Mouse (Mus musculus) MEL (cell line): ENCODE measurements at regions not wholly inside any gene's neighbourhood (a gene's known extent, or its start where the extent isn't known, plus 50 kb on each side); places are given as distances from the start of the nearest gene placed in this dataset.

Experiments
- DNase-seq: peaks from one replicate; pipeline ENCODE4 v3.0.0; 2011; ENCODE audit warnings: low read depth, low spot score
- H3K27ac ChIP-seq: 2 replicates; pipeline ENCODE4 v1.5.1; 2012; ENCODE audit warnings: low read depth, mild to moderate bottlenecking, control low read depth, low read length, moderate library complexity; ENCODE audit not compliant: control insufficient read depth
- H3K27me3 ChIP-seq, 2 experiments: fragments of 150-350 bp in 1 of 2; sonication (generic) in 1 of 2; 2 replicates each; pipeline ENCODE4 v1.6.1; 2012; ENCODE audit warnings: low read length in 2 of 2, mild to moderate bottlenecking in 2 of 2, improper control_type of control experiment in 1 of 2, moderate library complexity in 1 of 2; ENCODE audit not compliant: insufficient read depth in 2 of 2, control insufficient read depth in 1 of 2
- H3K36me3 ChIP-seq, 2 experiments: 2 replicates each; pipeline ENCODE4 v1.6.1; 2012 to 2014; ENCODE audit warnings: low read length in 2 of 2, improper control_type of control experiment in 1 of 2, inconsistent platforms in 1 of 2, mild to moderate bottlenecking in 1 of 2; ENCODE audit not compliant: insufficient read depth in 2 of 2, control insufficient read depth in 1 of 2
- H3K4me1 ChIP-seq, 2 experiments: fragments of 150-350 bp in 1 of 2; sonication (generic) in 1 of 2; 2 replicates each; pipeline ENCODE4 v1.6.1; 2012; ENCODE audit warnings: low read length in 2 of 2, improper control_type of control experiment in 1 of 2, mild to moderate bottlenecking in 1 of 2; ENCODE audit not compliant: insufficient read depth in 2 of 2, control insufficient read depth in 1 of 2
- H3K4me3 ChIP-seq, 2 experiments: fragments of 150-350 bp in 1 of 2; sonication (generic) in 1 of 2; 2 replicates each; pipeline ENCODE4 v1.5.1; 2012; ENCODE audit warnings: low read depth in 2 of 2, low read length in 2 of 2, mild to moderate bottlenecking in 2 of 2, moderate library complexity in 2 of 2, control low read depth in 1 of 2, improper control_type of control experiment in 1 of 2; ENCODE audit not compliant: control insufficient read depth in 1 of 2, insufficient read depth in 1 of 2
- H3K79me2 ChIP-seq: 2 replicates; pipeline ENCODE4 v1.6.1; 2012; ENCODE audit warnings: mild to moderate bottlenecking, low read length, moderate library complexity; ENCODE audit not compliant: control insufficient read depth, poor library complexity, insufficient read depth
- H3K9ac ChIP-seq: 2 replicates; pipeline ENCODE4 v1.6.1; 2012; ENCODE audit warnings: low read depth, mild to moderate bottlenecking, control low read depth, low read length, moderate library complexity; ENCODE audit not compliant: control insufficient read depth, poor library complexity, severe bottlenecking
- H3K9me3 ChIP-seq: fragments of 150-350 bp; sonication (generic); replicated peaks from 2 replicates; pipeline ENCODE4 v1.6.1; 2012; ENCODE audit warnings: mild to moderate bottlenecking, low read length, improper control_type of control experiment, moderate library complexity; ENCODE audit not compliant: insufficient read depth
- CHD2 ChIP-seq: IDR thresholded peaks from 2 replicates; pipeline ENCODE4 v1.6.1; 2011; ENCODE audit warnings: low read length, improper control_type of control experiment
- ELF1 ChIP-seq: IDR thresholded peaks from 2 replicates; pipeline ENCODE4 v1.6.1; 2014; ENCODE audit warnings: low read depth, mild to moderate bottlenecking, inconsistent platforms, low read length, improper control_type of control experiment, moderate library complexity
- GABPA ChIP-seq: IDR thresholded peaks from 2 replicates; pipeline ENCODE4 v1.6.1; 2012; ENCODE audit warnings: low read depth, mild to moderate bottlenecking, inconsistent platforms, low read length, improper control_type of control experiment, moderate library complexity
- KAT2A ChIP-seq: conservative IDR thresholded peaks from 2 replicates; pipeline ENCODE4 v1.6.1; 2012; ENCODE audit warnings: low read depth, low read length, improper control_type of control experiment, inconsistent platforms
- MAZ ChIP-seq: IDR thresholded peaks from 2 replicates; pipeline ENCODE4 v1.6.1; 2012; ENCODE audit warnings: low read depth, mild to moderate bottlenecking, inconsistent platforms, low read length, improper control_type of control experiment
- MXI1 ChIP-seq: IDR thresholded peaks from 2 replicates; pipeline ENCODE4 v1.6.1; 2011; ENCODE audit warnings: mild to moderate bottlenecking, low read depth, low read length, improper control_type of control experiment
- POLR2A ChIP-seq, 2 experiments: IDR thresholded peaks; 2 replicates each; pipeline ENCODE4 v1.6.1; 2011 to 2012; ENCODE audit warnings: low read length in 2 of 2, mild to moderate bottlenecking in 2 of 2, control low read depth in 1 of 2, improper control_type of control experiment in 1 of 2, low read depth in 1 of 2, moderate library complexity in 1 of 2; ENCODE audit not compliant: control insufficient read depth in 1 of 2, insufficient read depth in 1 of 2, poor library complexity in 1 of 2
- POLR2AphosphoS2 ChIP-seq: IDR thresholded peaks from 2 replicates; pipeline ENCODE4 v1.6.1; 2011; ENCODE audit warnings: low read length, improper control_type of control experiment
- RAD21 ChIP-seq: IDR thresholded peaks from 2 replicates; pipeline ENCODE4 v1.6.1; 2011; ENCODE audit warnings: mild to moderate bottlenecking, low read depth, low read length, improper control_type of control experiment
- RCOR1 ChIP-seq: IDR thresholded peaks from 2 replicates; pipeline ENCODE4 v1.6.1; 2012; ENCODE audit warnings: low read depth, mild to moderate bottlenecking, inconsistent platforms, low read length, improper control_type of control experiment
- SMC3 ChIP-seq: IDR thresholded peaks from 2 replicates; pipeline ENCODE4 v1.6.1; 2011; ENCODE audit warnings: low read depth, low read length, improper control_type of control experiment
- TBP ChIP-seq: IDR thresholded peaks from 2 replicates; pipeline ENCODE4 v1.8.0; 2011; ENCODE audit warnings: low read depth, low read length, improper control_type of control experiment
- TCF12 ChIP-seq: IDR thresholded peaks from 2 replicates; pipeline ENCODE4 v1.6.1; 2014; ENCODE audit warnings: low read depth, mild to moderate bottlenecking, inconsistent platforms, low read length, improper control_type of control experiment, moderate library complexity
- UBTF ChIP-seq: IDR thresholded peaks from 2 replicates; pipeline ENCODE4 v1.6.1; 2012; ENCODE audit warnings: low read depth, mild to moderate bottlenecking, inconsistent platforms, low read length, improper control_type of control experiment, moderate library complexity, borderline replicate concordance; ENCODE audit not compliant: insufficient read depth
- USF2 ChIP-seq, 2 experiments: IDR thresholded peaks; 2 replicates each; pipeline ENCODE4 v1.6.1; 2011 to 2012; ENCODE audit warnings: improper control_type of control experiment in 2 of 2, low read length in 2 of 2, borderline replicate concordance in 1 of 2, inconsistent platforms in 1 of 2, low read depth in 1 of 2, mild to moderate bottlenecking in 1 of 2; ENCODE audit not compliant: insufficient read depth in 1 of 2
- ZC3H11A ChIP-seq: IDR thresholded peaks from 2 replicates; pipeline ENCODE4 v1.6.1; 2012; ENCODE audit warnings: low read depth, mild to moderate bottlenecking, inconsistent platforms, low read length, improper control_type of control experiment
- ZMIZ1 ChIP-seq: IDR thresholded peaks from 2 replicates; pipeline ENCODE4 v1.6.1; 2012; ENCODE audit warnings: low read depth, mild to moderate bottlenecking, inconsistent platforms, low read length, improper control_type of control experiment, moderate library complexity
- ZNF384 ChIP-seq: IDR thresholded peaks from 2 replicates; pipeline ENCODE4 v1.6.1; 2012; ENCODE audit warnings: low read depth, mild to moderate bottlenecking, inconsistent platforms, low read length, improper control_type of control experiment

DNA sequence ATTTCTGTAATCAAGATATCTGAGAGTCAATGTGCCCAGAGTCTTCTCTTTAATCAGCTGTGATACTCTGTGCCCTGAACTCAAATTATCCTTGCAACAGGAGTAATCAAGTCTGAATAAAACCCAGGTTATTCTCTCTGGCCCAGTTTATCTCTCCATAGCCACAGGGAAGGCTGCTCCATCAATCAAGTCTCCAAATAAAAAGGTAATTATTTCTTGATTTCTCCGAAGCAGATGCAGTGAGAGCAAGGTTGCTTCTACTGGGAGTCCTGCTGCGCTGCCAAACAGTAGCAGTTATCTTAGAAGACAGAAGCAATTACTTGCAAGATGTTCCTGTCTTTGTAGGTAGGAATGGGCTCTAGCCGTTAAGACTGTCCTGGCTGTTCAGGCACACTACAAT, 600.5 kb downstream of the Trib2 start:
- Histone ChIP-seq H3K4me3 (no peak overlapping the region), H3K9ac (no peak overlapping the region), H3K27ac (no peak overlapping the region), H3K9me3 (no peaks in the 10 kb centered on the region), H3K4me1 (no peaks in the 10 kb centered on the region)
- no peak for TF ChIP-seq CHD2
- no peak for TF ChIP-seq RAD21
- no peak for TF ChIP-seq TBP
- no peak for TF ChIP-seq ZNF384
- TF ChIP-seq ZMIZ1: no peak
- TF ChIP-seq POLR2A (IDR thresholded peaks at IDR 0.05; ENCODE audit: control insufficient read depth in 1 of 2, insufficient read depth in 1 of 2, low read depth in 1 of 2, low read length in 2 of 2, poor library complexity in 1 of 2): no peak
- no peak for TF ChIP-seq TCF12
- TF ChIP-seq UBTF: no peak
- no peak for TF ChIP-seq ZC3H11A
- TF ChIP-seq GABPA: no peak
- no peak for TF ChIP-seq MXI1
- TF ChIP-seq ELF1: no peak
- TF ChIP-seq KAT2A: no peak
- no peak for TF ChIP-seq USF2 (IDR thresholded peaks at IDR 0.05; ENCODE audit: borderline replicate concordance in 1 of 2, insufficient read depth in 1 of 2, low read depth in 1 of 2, low read length in 2 of 2)
- TF ChIP-seq, all 39 proteins: peak for 0
- no peak for DNase-seq
- Histone ChIP-seq H3K27me3 (no peaks in the 10 kb centered on the region), H3K36me3 (no peaks in the 10 kb centered on the region), H3K79me2 (no peaks in the 10 kb centered on the region)

DNA sequence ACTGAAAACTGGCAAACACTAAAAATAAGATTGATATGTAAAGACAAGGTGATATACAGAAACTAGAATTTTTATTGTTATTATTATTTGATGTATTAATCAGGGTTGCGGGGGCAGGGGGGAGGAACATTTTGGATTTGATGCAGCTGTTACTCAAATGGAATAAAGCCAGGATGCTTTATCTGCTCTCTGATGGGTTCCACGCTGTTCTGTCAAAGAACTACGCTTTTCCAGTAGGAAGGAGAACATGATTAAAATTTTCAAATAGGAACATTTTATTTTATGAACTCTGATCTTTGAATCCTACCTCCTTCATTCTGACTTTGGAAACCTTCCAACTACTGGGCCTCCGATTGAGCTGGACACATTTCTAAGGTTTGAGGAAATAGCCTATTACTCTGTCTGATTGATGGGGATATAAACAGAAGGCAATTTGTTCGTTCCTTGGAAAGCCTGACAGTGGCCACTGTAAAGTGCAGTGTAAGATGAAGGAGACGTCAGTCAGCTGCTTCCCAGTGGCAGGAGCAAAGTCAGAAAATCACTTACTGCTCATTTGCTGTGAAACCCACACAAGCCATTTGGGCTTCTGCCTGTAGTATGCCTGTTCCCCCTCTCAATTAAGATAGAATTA, 642.2 kb downstream of the Trib2 start:
- Histone ChIP-seq H3K79me2 (no peaks in the 10 kb centered on the region), H3K4me3 (no peak overlapping the region), H3K4me1 (no peaks in the 10 kb centered on the region), H3K9me3 (no peaks in the 10 kb centered on the region), H3K27ac (no peak overlapping the region)
- DNase-seq: no peak
- no peak for TF ChIP-seq RCOR1
- TF ChIP-seq, all 39 proteins: peak for 0
- no peak overlapping the region for H3K9ac ChIP-seq
- no peaks in the 10 kb centered on the region for H3K36me3 ChIP-seq
- H3K27me3 ChIP-seq: no peaks in the 10 kb centered on the region

DNA sequence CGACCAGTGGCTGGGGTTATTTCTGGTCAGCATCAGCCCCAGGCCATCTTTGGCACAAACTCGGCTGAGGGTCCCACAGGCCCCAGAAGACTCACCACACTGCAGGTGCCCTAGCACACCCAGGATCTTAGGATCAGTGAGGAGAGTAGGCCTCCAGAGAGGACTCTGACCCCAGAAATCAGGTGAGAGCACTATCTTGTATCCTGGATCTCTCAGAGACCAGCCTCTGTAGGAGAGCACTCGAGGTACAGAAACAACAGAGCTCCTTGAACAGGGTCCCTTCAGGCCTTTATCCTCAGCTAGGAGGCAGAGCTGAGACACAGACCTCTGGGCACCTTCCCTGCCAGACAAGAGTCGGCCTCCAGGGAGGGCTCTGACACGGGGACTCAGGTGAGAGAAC, 654.1 kb downstream of the Trib2 start:
- no peaks in the 10 kb centered on the region for H3K9me3 ChIP-seq
- H3K79me2 ChIP-seq: no peaks in the 10 kb centered on the region
- H3K27me3 ChIP-seq: no peaks in the 10 kb centered on the region
- no peak overlapping the region for H3K9ac ChIP-seq
- no peak overlapping the region for H3K4me3 ChIP-seq
- DNase-seq: no peak
- TF ChIP-seq MAZ (no peak), SMC3 (no peak), POLR2AphosphoS2 (no peak), ZC3H11A (no peak)
- TF ChIP-seq, all 39 proteins: peak for 0
- Histone ChIP-seq H3K27ac (no peak overlapping the region), H3K4me1 (no peaks in the 10 kb centered on the region), H3K36me3 (no peaks in the 10 kb centered on the region)
